Mouse (Mus musculus) mouse trophoblast stem cell (cell line): ENCODE measurements at regions not wholly inside any gene's neighbourhood (a gene's known extent, or its start where the extent isn't known, plus 50 kb on each side); places are given as distances from the start of the nearest gene placed in this dataset.

Experiments
- in situ Hi-C, 2 experiments: fragments of 300-500 bp; cut with MseI, MboI; formaldehyde crosslinking; loops; 2 replicates in 1 of 2; 3 replicates in 1 of 2; pipeline ENCODE4 v1.15.1; 2025

- in situ Hi-C loops: no loop called here
Observed at GRCm38 (mm10) chr5:39557376-39558001, 197.8 kb downstream of the Hs3st1 start.

DNA sequence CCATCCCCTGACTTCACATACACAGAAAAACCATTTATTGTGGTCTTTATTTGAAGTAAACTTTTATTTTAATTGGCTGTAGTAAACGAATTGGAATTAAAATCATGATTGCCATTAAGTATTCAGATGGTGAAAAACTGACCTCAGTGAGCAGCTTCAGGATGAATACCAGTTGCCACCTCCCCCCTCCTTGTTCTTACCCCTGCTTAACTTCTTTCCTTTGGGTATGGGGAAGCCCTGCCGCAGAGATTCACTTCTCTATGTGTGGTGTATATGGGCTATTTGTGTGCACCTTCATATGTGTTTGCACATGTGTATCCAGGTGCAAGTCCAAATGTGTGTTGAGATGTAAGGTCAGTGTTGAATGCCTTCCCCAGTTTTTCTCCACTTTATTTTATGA, 218.2 kb downstream of the Hs3st1 start:
- in situ Hi-C loops: no loop called here

GRCm38 (mm10) chr5:39536351-39536750, 218.9 kb downstream of the Hs3st1 start:
- in situ Hi-C loops: no loop called here

DNA sequence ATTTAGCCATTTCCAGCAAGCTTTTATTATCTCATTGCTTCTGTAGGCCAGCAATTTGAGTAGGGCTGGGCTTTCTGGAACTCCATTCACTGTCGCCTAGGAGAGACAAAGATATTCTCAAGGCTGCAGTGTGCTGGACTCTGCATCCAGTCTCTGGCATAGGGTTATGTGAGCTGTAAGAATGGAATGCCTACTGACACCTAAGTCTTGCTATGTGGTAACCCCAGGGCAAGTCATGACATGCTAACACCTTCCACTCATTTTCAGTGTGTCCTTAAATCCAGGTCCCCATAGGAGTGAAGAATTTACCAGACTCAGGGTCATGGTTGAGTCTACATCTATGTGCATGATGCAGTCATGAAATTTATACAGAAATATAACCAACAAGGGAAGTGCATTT, 245.0 kb downstream of the Hs3st1 start:
- in situ Hi-C loops: no loop called here

DNA sequence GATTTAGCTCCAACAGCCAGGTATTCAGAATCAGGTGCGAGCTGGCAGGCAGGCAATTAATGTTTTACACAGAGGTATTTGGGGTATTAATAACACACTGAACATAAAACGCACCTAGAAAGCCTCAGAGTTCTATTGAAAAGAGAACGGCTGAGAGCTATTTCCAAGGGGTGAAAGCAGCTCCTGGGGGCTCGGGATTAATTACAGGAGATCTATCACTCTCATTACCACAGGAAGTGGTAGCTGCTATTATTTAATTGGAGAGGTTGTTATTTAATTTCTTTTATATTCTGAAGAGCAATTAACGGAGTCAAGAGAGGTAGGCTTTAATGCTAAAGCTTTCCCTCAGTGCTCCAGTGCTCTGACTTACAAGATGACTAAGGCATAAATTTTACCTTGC, 272.5 kb downstream of the Hs3st1 start:
- in situ Hi-C loops: no loop called here

- in situ Hi-C loops: no loop called here
Observed at GRCm38 (mm10) chr5:39458116-39458525, 297.2 kb downstream of the Hs3st1 start.

- in situ Hi-C loops: no loop called here
Observed at GRCm38 (mm10) chr5:39453706-39454105, 301.6 kb downstream of the Hs3st1 start.

GRCm38 (mm10) chr5:39440817-39441216, 314.5 kb downstream of the Hs3st1 start:
- in situ Hi-C loops: no loop called here

DNA sequence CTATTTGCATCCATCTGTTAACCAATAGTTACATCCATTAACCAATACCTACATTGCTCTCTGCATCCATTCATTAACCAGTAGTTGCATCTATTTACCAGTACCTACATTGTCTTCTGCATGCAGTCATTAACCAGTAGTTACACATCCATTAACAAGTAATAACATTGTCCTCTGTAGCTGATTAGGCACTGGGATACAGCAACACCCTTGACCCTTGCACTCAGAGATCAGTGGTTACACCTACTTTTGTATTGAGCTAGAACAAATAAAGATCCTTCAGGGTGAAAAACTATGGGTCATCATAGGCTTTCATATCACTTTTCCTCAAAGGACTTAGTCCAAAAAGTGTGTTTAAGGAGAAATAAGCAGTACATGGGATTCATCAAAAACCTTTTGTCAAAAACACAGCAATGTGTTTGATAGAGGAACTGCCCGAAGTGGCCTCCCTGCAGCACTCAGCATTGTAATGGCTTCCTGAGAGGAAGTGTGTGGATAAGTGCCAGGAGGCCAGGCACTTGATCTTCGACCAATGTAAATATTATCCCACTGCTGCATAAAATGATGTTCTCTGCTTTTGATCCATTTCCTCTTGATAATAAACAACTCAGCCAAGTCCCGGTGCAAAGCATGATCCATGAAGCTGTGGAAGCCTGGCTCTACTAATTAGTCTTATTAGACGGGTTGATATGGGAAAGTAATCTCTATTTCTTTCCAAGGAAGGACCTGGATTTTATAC, 317.6 kb downstream of the Hs3st1 start:
- in situ Hi-C loops: no loop called here

DNA sequence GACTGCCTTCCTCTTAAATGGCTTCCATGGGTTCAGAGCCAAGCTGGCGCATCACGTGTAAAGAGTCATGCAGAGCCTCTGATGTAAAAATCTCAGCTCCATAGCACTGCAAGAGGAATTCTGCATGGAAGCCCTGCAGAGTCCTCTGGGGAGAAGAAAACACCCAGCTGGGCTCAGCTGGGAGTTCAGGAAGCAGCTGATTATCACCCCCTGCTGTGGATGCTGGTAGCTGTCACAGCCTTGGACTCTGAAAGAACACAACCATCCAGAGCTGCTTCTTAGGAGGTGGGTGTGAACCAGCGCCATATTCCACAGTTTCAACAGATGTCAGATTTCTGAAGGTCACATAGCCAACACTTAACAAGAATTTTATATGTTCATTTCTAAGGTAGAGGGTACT, 329.2 kb downstream of the Hs3st1 start:
- in situ Hi-C loops: no loop called here

GRCm38 (mm10) chr5:39423720-39424119, 331.6 kb downstream of the Hs3st1 start:
- in situ Hi-C loops: no loop called here

DNA sequence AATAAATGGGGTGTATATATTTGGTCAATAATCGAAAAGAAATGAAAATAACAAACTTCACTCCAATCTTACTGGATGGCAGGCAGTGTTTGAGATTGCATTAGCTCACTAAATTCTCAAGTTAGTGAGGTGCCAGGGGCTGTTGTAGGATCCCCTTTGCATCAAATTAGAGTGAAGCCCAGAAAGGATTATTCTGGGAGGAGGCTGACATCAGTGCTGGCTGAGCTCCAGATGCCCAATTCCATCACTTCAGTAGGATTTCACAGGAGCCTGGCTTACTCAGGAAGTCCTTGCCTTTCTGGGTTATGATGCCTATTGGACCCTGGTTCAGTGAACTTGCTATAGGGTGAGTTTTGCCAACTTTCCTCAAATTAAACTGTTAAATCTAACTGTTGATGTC, 336.5 kb downstream of the Hs3st1 start:
- in situ Hi-C loops: no loop called here

DNA sequence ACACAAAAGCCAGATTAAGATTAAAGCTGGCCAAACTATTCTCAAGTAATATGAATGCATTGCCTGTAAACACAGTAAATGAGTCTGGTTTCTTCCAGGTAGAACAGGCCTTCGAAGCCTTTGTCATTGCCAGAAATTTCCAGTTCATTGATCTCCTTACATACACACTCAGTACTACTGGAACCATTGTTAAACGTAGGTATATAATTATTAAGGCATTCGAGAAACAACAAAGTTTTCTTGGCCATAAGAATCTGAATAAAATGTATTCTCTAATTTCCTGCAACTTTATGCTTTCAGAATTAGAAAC, 337.5 kb downstream of the Hs3st1 start:
- in situ Hi-C loops: no loop called here

- in situ Hi-C loops: no loop called here
Observed at GRCm38 (mm10) chr5:39417121-39417844, 338.0 kb downstream of the Hs3st1 start.

DNA sequence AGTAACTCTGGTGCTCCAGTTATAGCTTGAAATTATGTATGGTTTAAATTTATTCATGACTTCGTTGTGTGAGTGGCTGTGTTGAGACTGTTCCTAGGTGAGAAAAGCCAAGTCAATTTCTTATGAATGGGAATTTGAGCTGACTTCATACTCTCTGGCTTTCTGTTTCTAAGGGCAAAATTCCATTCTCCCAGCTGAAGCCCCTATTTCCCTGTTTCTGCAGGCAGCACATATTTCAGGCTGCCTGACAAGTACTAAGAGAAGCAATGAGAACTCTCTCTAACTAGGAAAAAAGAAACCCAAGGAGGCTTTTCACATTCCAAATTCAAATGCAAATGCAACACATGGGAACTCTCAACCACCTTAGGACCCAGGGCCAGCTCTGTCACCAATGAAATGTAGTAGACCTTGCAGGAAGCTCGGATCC, 338.7 kb downstream of the Hs3st1 start:
- in situ Hi-C loops: no loop called here

DNA sequence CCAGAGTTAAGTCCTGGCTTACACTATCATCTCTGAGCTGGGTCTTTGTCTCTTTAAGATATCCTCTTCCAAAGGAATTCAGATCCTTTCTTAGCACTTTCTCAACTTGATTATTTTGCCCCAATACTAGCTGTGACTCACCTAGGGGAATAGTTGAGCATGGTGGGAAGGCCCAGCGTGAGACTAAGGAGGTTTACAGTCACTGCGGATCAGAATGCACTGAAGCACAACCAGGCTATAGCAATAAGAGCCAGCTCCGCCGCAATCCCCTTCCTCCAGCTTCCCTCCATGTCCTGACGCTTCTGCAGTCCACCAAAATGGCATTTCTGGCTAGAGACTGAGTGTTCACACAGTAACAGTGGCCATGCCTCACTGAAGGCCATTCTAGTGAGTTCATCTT, 342.5 kb downstream of the Hs3st1 start:
- in situ Hi-C loops: no loop called here

DNA sequence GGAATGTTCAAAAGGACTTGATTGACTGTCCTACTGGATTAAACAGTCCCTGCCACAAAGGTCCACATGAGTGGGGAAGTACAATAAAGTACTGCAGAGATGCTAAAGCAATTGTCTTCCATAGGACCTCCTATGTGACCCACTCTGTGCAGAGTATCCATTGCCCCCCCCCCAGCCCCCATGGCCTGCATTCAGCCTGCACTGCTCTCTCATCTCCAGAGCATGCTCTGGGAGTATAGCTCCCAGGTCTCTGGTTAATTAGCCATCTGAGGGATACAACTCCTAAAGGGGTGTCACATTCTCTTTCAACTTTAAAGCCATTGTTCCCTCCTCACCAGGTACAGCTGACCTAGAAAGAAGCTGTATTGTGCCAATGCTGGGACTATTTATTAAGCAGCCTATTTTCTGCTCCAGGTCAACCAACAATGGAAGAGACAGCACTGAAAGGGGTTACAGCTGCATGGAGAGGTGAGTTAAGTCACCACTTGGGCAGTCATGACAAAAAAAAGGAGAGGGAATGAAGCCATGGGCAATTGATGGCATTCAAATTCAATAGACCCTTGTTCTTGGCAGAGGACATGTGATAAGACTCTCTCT, 364.8 kb downstream of the Hs3st1 start:
- in situ Hi-C loops: no loop called here

GRCm38 (mm10) chr5:39384410-39384809, 370.9 kb downstream of the Hs3st1 start:
- in situ Hi-C loops: no loop called here

DNA sequence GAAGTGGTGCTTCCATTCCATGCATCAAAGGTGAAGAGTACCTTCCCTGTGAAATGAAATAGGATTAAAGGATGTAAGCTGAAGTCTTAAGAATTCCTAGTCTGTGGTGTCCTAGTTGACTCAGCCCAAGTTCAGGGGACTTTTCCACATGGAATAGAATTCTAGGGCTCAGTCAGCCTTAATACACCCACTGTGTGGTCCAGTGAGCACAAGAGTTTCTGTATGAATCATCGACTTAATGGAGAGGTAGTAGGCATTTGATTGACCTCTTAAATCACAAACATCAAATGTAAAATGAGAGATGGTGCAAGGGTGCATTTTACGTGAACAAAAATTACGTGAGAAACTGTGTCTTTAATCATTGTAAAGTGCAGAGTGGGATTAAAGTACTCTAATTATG, 381.1 kb downstream of the Hs3st1 start:
- in situ Hi-C loops: no loop called here

DNA sequence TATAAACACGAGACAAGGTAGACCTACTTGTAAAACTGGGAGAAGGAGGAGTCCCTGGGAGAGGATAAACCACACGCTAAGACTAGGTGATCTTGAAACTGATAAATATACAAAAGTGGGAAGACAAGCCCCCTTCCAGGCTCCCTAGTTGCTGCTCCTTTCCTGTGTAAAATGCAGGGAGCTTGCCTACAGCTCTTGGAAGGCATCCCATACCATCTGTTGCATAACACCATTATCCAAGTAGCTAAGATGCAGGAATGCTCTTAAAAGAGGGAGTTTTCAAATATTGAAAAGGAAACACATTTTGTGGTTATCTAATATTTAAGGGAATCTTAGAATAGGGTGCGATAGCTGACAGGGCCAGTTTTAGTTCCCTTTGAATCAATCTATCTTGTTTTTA, 406.6 kb downstream of the Hs3st1 start:
- in situ Hi-C loops: no loop called here

GRCm38 (mm10) chr5:39347019-39347418, 408.3 kb downstream of the Hs3st1 start:
- in situ Hi-C loops: no loop called here

DNA sequence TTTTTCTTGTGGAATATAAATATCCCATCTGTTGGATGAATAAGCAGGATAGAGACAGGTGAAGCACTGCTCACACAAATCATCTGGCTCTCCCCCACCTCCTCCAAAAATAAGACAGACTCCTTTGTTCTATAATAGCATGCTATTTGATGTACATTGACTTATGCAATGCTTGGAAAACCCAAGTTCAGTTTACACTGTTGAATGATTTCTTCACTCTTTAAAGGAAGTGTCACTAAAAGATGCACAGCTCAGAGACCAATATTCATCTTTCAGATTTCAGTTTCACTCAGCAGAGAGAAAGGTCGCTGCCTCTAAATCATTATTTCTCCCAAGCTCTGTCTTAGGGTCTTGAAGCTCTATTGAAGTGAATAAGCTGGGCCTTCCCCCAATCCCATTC, 417.4 kb downstream of the Hs3st1 start:
- in situ Hi-C loops: no loop called here
